Mouse (Mus musculus) CD4-positive, CD25-positive, alpha-beta regulatory T cell, adult 9 weeks (primary cell): ENCODE measurements around the gene Tmem255b. TPM values are rescaled to one million over a fixed set of nuclear protein-coding genes. Genes with fewer than 3 reads are reported as not detected.

Experiments
- polyA plus RNA-seq: library from polyadenylated mRNA; unstranded; fragments of 100-300 nt; shearing (Covaris generic); gene quantifications from one replicate; pipeline ENCODE4 v1.2.1, GENCODE M21; 2017

Tmem255b gene
- polyA plus RNA-seq = not detected

GRCm38 (mm10) chr8:13434889-13435288 is at the start of gene Tmem255b:
Tmem255b (plus strand) TSS chr8:13435189.

GRCm38 (mm10) chr8:13396725-13397124 is 38.3 kb upstream of the Tmem255b start, which contains the start of gene Atp4b:
Atp4b (minus strand) TSS chr8:13396825.

GRCm38 (mm10) chr8:13404666-13405131 is 30.3 kb upstream of the Tmem255b start, which contains the start of gene Grk1:
Grk1 (plus strand) TSS chr8:13405081.

GRCm38 (mm10) chr8:13493858-13494631 is 59.1 kb downstream of the Tmem255b start, which contains the start of gene Gas6:
Gas6 (minus strand) TSS chr8:13494490.

Other genes with a start within 250 kb of the Tmem255b start
- 1.6 TPM for gene Grtp1, start 234.6 kb upstream of the Tmem255b start, polyA plus RNA-seq
- gene Adprhl1, start 181.0 kb upstream of the Tmem255b start, polyA plus RNA-seq = not detected
- 40.5 TPM for gene Dcun1d2, start 147.1 kb upstream of the Tmem255b start, polyA plus RNA-seq
- gene Tmco3, start 147.0 kb upstream of the Tmem255b start, polyA plus RNA-seq = 34.9 TPM
- gene Tfdp1, start 96.4 kb upstream of the Tmem255b start, polyA plus RNA-seq = 36.4 TPM
- not detected for gene Atp4b, start 38.4 kb upstream of the Tmem255b start, polyA plus RNA-seq
- gene Grk1, start 30.1 kb upstream of the Tmem255b start, polyA plus RNA-seq = not detected
- gene Gas6, start 59.3 kb downstream of the Tmem255b start, polyA plus RNA-seq = not detected
- gene 1700029H14Rik, start 127.3 kb downstream of the Tmem255b start, polyA plus RNA-seq = not detected
- 195 TPM for gene Rasa3, start 242.4 kb downstream of the Tmem255b start, polyA plus RNA-seq